ENCODE assay signal across 28 mouse cellular contexts in the genomic region with DNA sequence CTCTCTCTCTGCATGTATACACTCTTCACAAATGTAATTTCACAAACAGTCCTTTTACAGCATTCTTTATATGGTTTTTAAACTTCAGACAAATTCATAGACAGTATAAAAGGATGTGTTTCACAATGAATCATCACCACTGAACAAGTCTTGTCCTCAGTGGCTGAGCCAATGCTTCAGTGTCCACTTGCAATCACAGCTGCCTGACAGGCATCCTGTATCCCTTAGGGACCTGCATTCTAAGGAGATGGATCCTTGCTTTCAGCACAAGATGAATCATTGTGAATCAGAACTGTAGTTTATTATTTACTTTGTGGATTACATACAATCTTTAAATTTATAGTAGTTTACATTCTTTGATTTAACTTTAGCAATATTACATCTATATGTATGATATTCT.
"Had no signal": no experiment of that assay in that cellular context is flagged by ENCODE, and none has a peak within 500 bp of the region (broad histone marks: within the 10 kb centered on the region; RNA-seq: fewer than 3 reads in every experiment).

No protein-coding gene starts in this region.

- H3K4me2 ChIP-seq: heart, embryonic 12.5 days; hindbrain, embryonic 12.5 days; hindbrain, embryonic 14.5 days; intestine, embryonic 15.5 days; limb, embryonic 12.5 days; liver, embryonic 11.5 days; liver, embryonic 13.5 days; liver, embryonic 15.5 days had no signal

- ATAC-seq: hindbrain, embryonic 16.5 days; inflammation-experienced regulatory T-cells, adult 6 months; intestine, embryonic 15.5 days; intestine, postnatal 0 days had no signal

- H3K4me3 ChIP-seq: gastrocnemius, adult 2 months; heart, embryonic 10.5 days; heart, embryonic 12.5 days; hindbrain, embryonic 10.5 days; hindbrain, embryonic 12.5 days; intestine, embryonic 15.5 days; layer of hippocampus, adult 2 months; left cerebral cortex, adult 2 months; limb, embryonic 10.5 days; limb, embryonic 12.5 days; liver, embryonic 13.5 days; liver, embryonic 15.5 days had no signal

- DNase-seq: gastrocnemius, adult 2 months; gastrocnemius, postnatal 10 days; gastrocnemius, postnatal 25 days; heart, adult 18-20 months; heart, postnatal 10 days; heart, postnatal 4 days; kidney, adult 18-20 months; kidney, adult 8-10 months; kidney, postnatal 10 days; kidney, postnatal 25 days; kidney, postnatal 4 days; liver; liver, embryonic 13.5 days had no signal

- H3K27me3 ChIP-seq: heart, embryonic 12.5 days; hindbrain, embryonic 12.5 days; intestine, embryonic 15.5 days; limb, embryonic 12.5 days; liver, embryonic 13.5 days; liver, embryonic 15.5 days had no signal

- H3K36me3 ChIP-seq: heart, embryonic 10.5 days; heart, embryonic 12.5 days; hindbrain, embryonic 10.5 days; hindbrain, embryonic 12.5 days; intestine, embryonic 15.5 days; limb, embryonic 10.5 days; limb, embryonic 12.5 days; liver, embryonic 13.5 days; liver, embryonic 15.5 days had no signal
